Mouse (Mus musculus) neural tube, embryonic 10.5 days (tissue): Measurements from ENCODE around the gene Pdhb.
"Not testable (repeated sequence)": the region's sequence is repeated elsewhere in the genome, so short reads cannot be mapped to it uniquely, and the experiment has no call there.

Experiments used
- DNase-seq: peaks from one replicate; pipeline ENCODE4 v3.0.0-alpha.2; 2017; ENCODE audit warnings: low spot score; ENCODE audit errors: extremely low spot score

The Pdhb gene

GRCm38 (mm10) chr14:8139724-8140710 is 32.8 kb downstream of the Pdhb start:
- DNase-seq, result no peak

GRCm38 (mm10) chr14:8135130-8135529 is 37.7 kb downstream of the Pdhb start:
- no peak for DNase-seq

GRCm38 (mm10) chr14:8134234-8134633 is 38.6 kb downstream of the Pdhb start:
- DNase-seq, result no peak

- DNase-seq, result no peak
Measured at GRCm38 (mm10) chr14:8132789-8133188, 40.0 kb downstream of the Pdhb start.

- DNase-seq, result no peak
Measured at GRCm38 (mm10) chr14:8127971-8128370, 44.9 kb downstream of the Pdhb start.

GRCm38 (mm10) chr14:8124046-8124881 is 48.6 kb downstream of the Pdhb start:
- no peak for DNase-seq

GRCm38 (mm10) chr14:8123611-8124010 is 49.2 kb downstream of the Pdhb start:
- not testable (repeated sequence) for DNase-seq

GRCm38 (mm10) chr14:8123141-8123540 is 49.7 kb downstream of the Pdhb start:
- no peak for DNase-seq

GRCm38 (mm10) chr14:8119904-8120303 is 52.9 kb downstream of the Pdhb start:
- DNase-seq, result no peak

- no peak for DNase-seq
Measured at GRCm38 (mm10) chr14:8119454-8119853, 53.4 kb downstream of the Pdhb start.

- DNase-seq, result no peak
Measured at GRCm38 (mm10) chr14:8117371-8117770, 55.5 kb downstream of the Pdhb start.
